Mouse (Mus musculus): ENCODE results near the gene Pms1. TPM values are rescaled to one million over a fixed set of nuclear protein-coding genes. Genes with fewer than 3 reads are reported as not detected.

Gene Pms1
- polyA plus RNA-seq, 1 experiment from 2014 or later = 6.3 TPM

GRCm38 (mm10) chr1:53186301-53186700 lies 110.5 kb downstream of the Pms1 start:
- Histone ChIP-seq H3K4me3 (ENCODE audit: low read depth, low read length) (no peak overlapping the region), H3K27ac (ENCODE audit: low read length) (no peak overlapping the region), H3K9ac (ENCODE audit: low read depth, low read length) (no peak overlapping the region), H3K4me1 (ENCODE audit: control insufficient read depth, low read depth, low read length) (no peaks in the 10 kb centered on the region), H3K9me3 (replicated peaks; ENCODE audit: control insufficient read depth, low read length) (no peaks in the 10 kb centered on the region), H3K27me3 (ENCODE audit: control insufficient read depth, insufficient read depth, low read depth, low read length) (no peaks in the 10 kb centered on the region), H3K4me2 (ENCODE audit: low read depth, low read length) (no peak overlapping the region), H3K36me3 (ENCODE audit: control insufficient read depth, insufficient read depth) (no peaks in the 10 kb centered on the region)
- no peak for ATAC-seq (ENCODE audit: low read depth)
- WGBS (ENCODE audit: insufficient replicate concordance) = 77% methylated on average over 3 of the region's 3 CpGs

GRCm38 (mm10) chr1:53157715-53158114 lies 139.1 kb downstream of the Pms1 start:
- no peaks in the 10 kb centered on the region for H3K36me3 ChIP-seq (ENCODE audit: control insufficient read depth, insufficient read depth)
- H3K9me3 ChIP-seq (replicated peaks; ENCODE audit: control insufficient read depth, low read length) = no peaks in the 10 kb centered on the region
- no peak overlapping the region for H3K27ac ChIP-seq (ENCODE audit: low read length)
- H3K4me2 ChIP-seq (ENCODE audit: low read depth, low read length) = no peak overlapping the region
- no peak overlapping the region for H3K9ac ChIP-seq (ENCODE audit: low read depth, low read length)
- H3K4me3 ChIP-seq (ENCODE audit: low read depth, low read length) = no peak overlapping the region
- no peaks in the 10 kb centered on the region for H3K27me3 ChIP-seq (ENCODE audit: control insufficient read depth, insufficient read depth, low read depth, low read length)
- H3K4me1 ChIP-seq (ENCODE audit: control insufficient read depth, low read depth, low read length) = no peaks in the 10 kb centered on the region
- ATAC-seq (ENCODE audit: low read depth) = no peak
- WGBS (ENCODE audit: insufficient replicate concordance) = 73% methylated on average over 6 of the region's 6 CpGs

Other genes starting within 250 kb of the Pms1 start
- 0.06 and 0.26 TPM in 2 replicates for gene Mstn, start 235.4 kb downstream of the Pms1 start, polyA plus RNA-seq (2015; fragmentation: Nextera tagmentation; extraction: Ambion mirVana)
- not detected in 2 replicates for gene 1700019A02Rik, start 109.4 kb downstream of the Pms1 start, polyA plus RNA-seq (2015; fragmentation: Nextera tagmentation; extraction: Ambion mirVana)
- gene Ormdl1, start 77 bp upstream of the Pms1 start, polyA plus RNA-seq (2015; fragmentation: Nextera tagmentation; extraction: Ambion mirVana) = 23.7 and 26.0 TPM in 2 replicates
- not detected in 2 replicates for gene Gm28778, start 93 bp upstream of the Pms1 start, polyA plus RNA-seq (2015; fragmentation: Nextera tagmentation; extraction: Ambion mirVana)
- 21.7 and 22.0 TPM in 2 replicates for gene Osgepl1, start 16.6 kb upstream of the Pms1 start, polyA plus RNA-seq (2015; fragmentation: Nextera tagmentation; extraction: Ambion mirVana)
- gene Asdurf, start 55.6 kb upstream of the Pms1 start, polyA plus RNA-seq (2015; fragmentation: Nextera tagmentation; extraction: Ambion mirVana) = 1.9 TPM in 1 of 2 replicates, not detected in the other
- 0.26 and 0.27 TPM in 2 replicates for gene Gm28551, start 55.6 kb upstream of the Pms1 start, polyA plus RNA-seq (2015; fragmentation: Nextera tagmentation; extraction: Ambion mirVana)
- gene Asnsd1, start 55.7 kb upstream of the Pms1 start, polyA plus RNA-seq (2015; fragmentation: Nextera tagmentation; extraction: Ambion mirVana) = 42.2 and 43.6 TPM in 2 replicates